Mouse (Mus musculus) bone marrow macrophage, adult 2 months (primary cell): ENCODE measurements around the gene Zfp202.

Experiments
- CTCF ChIP-seq: IDR thresholded peaks from 2 replicates; pipeline ENCODE4 v1.5.1; 2012; ENCODE audit warnings: low read depth, mild to moderate bottlenecking, low read length, moderate library complexity
- POLR2A ChIP-seq: IDR thresholded peaks from 2 replicates; pipeline ENCODE4 v1.6.1; 2012; ENCODE audit warnings: mild to moderate bottlenecking, low read depth, low read length, borderline replicate concordance

DNA sequence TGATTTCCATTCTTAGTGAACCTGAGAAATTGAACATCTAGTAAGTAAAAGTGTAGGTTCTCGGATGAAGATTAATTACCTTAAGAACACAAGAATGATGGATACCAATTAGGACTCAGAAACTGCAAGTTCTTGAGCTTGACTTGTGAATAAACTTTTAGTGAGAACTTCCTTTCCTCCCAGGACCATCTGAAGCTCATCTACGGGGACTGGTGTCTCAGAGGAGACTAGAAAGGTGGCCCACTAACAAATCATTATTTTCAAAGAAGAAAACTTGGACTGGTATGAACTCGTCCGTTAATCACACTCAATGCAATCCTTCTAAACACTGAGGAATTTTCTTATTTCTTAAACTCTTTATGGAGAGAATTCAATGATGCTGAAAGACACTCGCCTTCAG is 11.5 kb upstream of the Zfp202 start, which contains the start of gene Olfr986:
- TF ChIP-seq CTCF (no peak), POLR2A (no peak)
